8 mouse cellular contexts compared by ENCODE assay signal in genomic region chr1:152687099-152687730, GRCm38 (mm10).
DNase-seq lines count a peak whose midpoint lies in the region; ATAC-seq lines count a peak whose summit lies in the region.

No protein-coding gene starts in this region.

- no peak overlapping the region for H3K4me3 ChIP-seq in forebrain, embryonic 14.5 days (ENCODE audit: low read depth, low read length)
- H3K4me3 ChIP-seq in hindbrain, embryonic 13.5 days = no peak overlapping the region
- no peak overlapping the region for H3K4me3 ChIP-seq in stomach, embryonic 16.5 days (replicated peaks; ENCODE audit: low read length)

- no peak overlapping the region for H3K9ac ChIP-seq in forebrain, embryonic 14.5 days (ENCODE audit: low read length)
- H3K9ac ChIP-seq in hindbrain, embryonic 13.5 days = 0 out of 2 replicates have a peak overlapping the region, but pooled peaks have one; percentile 19
- H3K9ac ChIP-seq in stomach, embryonic 16.5 days (ENCODE audit: low read length) = peak overlapping the region; percentile 43

- H3K9me3 ChIP-seq in forebrain, embryonic 14.5 days (replicated peaks; ENCODE audit: control insufficient read depth, low read length) = no peaks in the 10 kb centered on the region
- H3K9me3 ChIP-seq in hindbrain, embryonic 13.5 days = no peaks in the 10 kb centered on the region
- H3K9me3 ChIP-seq in stomach, embryonic 16.5 days (replicated peaks; ENCODE audit: control insufficient read depth, low read length) = no peaks in the 10 kb centered on the region

- ATAC-seq in forebrain, embryonic 14.5 days = peak; percentile 77
- ATAC-seq in hindbrain, embryonic 13.5 days (ENCODE audit: low FRiP score) = peak; percentile 46; the same call in 1 of the 2 replicates
- peak; percentile 56 for ATAC-seq in stomach, embryonic 16.5 days (ENCODE audit: insufficient read depth, low FRiP score)
- ATAC-seq in frontal cortex, adult (ENCODE audit: low TSS enrichment) = no peak

- H3K4me2 ChIP-seq in forebrain, embryonic 14.5 days (ENCODE audit: low read length) = no peak overlapping the region
- no peak overlapping the region for H3K4me2 ChIP-seq in hindbrain, embryonic 13.5 days
- no peak overlapping the region for H3K4me2 ChIP-seq in stomach, embryonic 16.5 days (ENCODE audit: low read depth, low read length)

- H3K27ac ChIP-seq in forebrain, embryonic 14.5 days (ENCODE audit: low read depth, low read length) = no peak overlapping the region
- peak overlapping the region; percentile 48 for H3K27ac ChIP-seq in hindbrain, embryonic 13.5 days
- H3K27ac ChIP-seq in stomach, embryonic 16.5 days (ENCODE audit: low read length) = peak overlapping the region; percentile 35

- peak; percentile 57 for DNase-seq in adrenal gland, postnatal 10 days
- DNase-seq in adrenal gland, adult 18-20 months (ENCODE audit: low spot score in 2 of 2) = no peak
- DNase-seq in forebrain, embryonic 14.5 days (ENCODE audit: low spot score) = peak; percentile 48
- peak; percentile 56 to 64 for DNase-seq in lung, adult 18-20 months
- DNase-seq in B cell, adult 2 months = no peak

- WGBS in forebrain, embryonic 14.5 days = 19% methylated on average over 6 of the region's 6 CpGs
- WGBS in hindbrain, embryonic 13.5 days = 15% methylated on average over 6 of the region's 6 CpGs
- WGBS in stomach, embryonic 16.5 days = 23% methylated on average over 6 of the region's 6 CpGs

- H3K36me3 ChIP-seq in forebrain, embryonic 14.5 days (ENCODE audit: control insufficient read depth, insufficient read depth, low read length) = no peaks in the 10 kb centered on the region
- H3K36me3 ChIP-seq in hindbrain, embryonic 13.5 days = no peaks in the 10 kb centered on the region
- no peaks in the 10 kb centered on the region for H3K36me3 ChIP-seq in stomach, embryonic 16.5 days (ENCODE audit: control insufficient read depth, insufficient read depth, low read length)

- no peaks in the 10 kb centered on the region for H3K27me3 ChIP-seq in forebrain, embryonic 14.5 days (replicated peaks; ENCODE audit: control insufficient read depth, insufficient read depth, low read length)
- H3K27me3 ChIP-seq in hindbrain, embryonic 13.5 days = no peaks in the 10 kb centered on the region
- no peaks in the 10 kb centered on the region for H3K27me3 ChIP-seq in stomach, embryonic 16.5 days (ENCODE audit: control insufficient read depth, insufficient read depth, low read length)

- peaks cover 13% of the 10 kb centered on the region for H3K4me1 ChIP-seq in forebrain, embryonic 14.5 days (ENCODE audit: control insufficient read depth, insufficient read depth, low read length)
- H3K4me1 ChIP-seq in hindbrain, embryonic 13.5 days (replicated peaks) = peaks cover 19% of the 10 kb centered on the region
- peaks cover 20% of the 10 kb centered on the region for H3K4me1 ChIP-seq in stomach, embryonic 16.5 days (ENCODE audit: control insufficient read depth, insufficient read depth, low read length)

Comparison
In these comparisons a context has a peak if more than half of its experiments do, and no peak if none do; other contexts are left out.
1. DNase-seq: peak in adrenal gland, postnatal 10 days (single experiment), forebrain, embryonic 14.5 days (single experiment) and lung, adult 18-20 months (2 of 2); none in adrenal gland, adult 18-20 months (0 of 2) and B cell, adult 2 months (0 of 2).